In the genomic region with DNA sequence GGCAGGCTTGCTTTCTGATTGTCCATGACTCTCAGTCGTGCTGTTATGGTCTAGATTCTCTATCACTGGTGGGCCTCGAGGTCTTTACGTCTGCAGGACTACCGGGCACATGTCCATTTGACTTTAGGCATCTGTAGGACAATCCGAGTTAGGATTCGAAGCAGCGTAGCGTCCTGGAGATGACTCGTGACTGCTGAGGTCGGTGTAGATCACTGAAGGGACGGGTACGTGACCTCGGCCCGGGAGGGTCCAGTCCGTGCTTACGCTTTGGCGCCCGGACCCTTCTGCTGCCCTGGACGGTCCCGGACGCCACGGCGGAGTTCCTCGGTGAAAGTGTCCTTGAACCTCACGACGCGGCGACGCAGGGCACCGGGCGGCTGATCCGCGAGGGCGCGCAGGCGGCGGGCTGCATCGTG, we compare ENCODE assay signal across 8 mouse cellular contexts. TPM values are rescaled to one million over a fixed set of nuclear protein-coding genes. Genes with fewer than 3 reads are reported as not detected.
DNase-seq lines count a peak whose midpoint lies in the region; ATAC-seq and TF ChIP-seq lines count a peak whose summit lies in the region.

No protein-coding gene starts in this region.

- peak overlapping the region; percentile 91 for H3K4me3 ChIP-seq in cerebellum, adult 2 months (replicated peaks; ENCODE audit: insufficient read depth, low read depth, low read length)
- peak overlapping the region; percentile 97 for H3K4me3 ChIP-seq in megakaryocyte, embryonic 14.5 days (replicated peaks)
- H3K4me3 ChIP-seq in hindbrain, embryonic 11.5 days (ENCODE audit: low read depth, low read length), result peak overlapping the region; percentile 85
- peak overlapping the region; percentile 94 for H3K4me3 ChIP-seq in midbrain, embryonic 11.5 days (ENCODE audit: low read depth, low read length)

- no peak for TF ChIP-seq CTCF in cerebellum, adult 2 months (IDR thresholded peaks at IDR 0.05; ENCODE audit: borderline replicate concordance, insufficient read depth, low read depth, low read length)

- peak overlapping the region; percentile 87 for H3K4me2 ChIP-seq in hindbrain, embryonic 11.5 days (replicated peaks; ENCODE audit: low read depth, low read length)
- peak overlapping the region; percentile 56 for H3K4me2 ChIP-seq in midbrain, embryonic 11.5 days

- peaks cover 26% of the 10 kb centered on the region for H3K4me1 ChIP-seq in cerebellum, adult 2 months (ENCODE audit: control insufficient read depth, insufficient read depth, low read length)
- H3K4me1 ChIP-seq in megakaryocyte, embryonic 14.5 days, result peaks cover 63% of the 10 kb centered on the region
- H3K4me1 ChIP-seq in hindbrain, embryonic 11.5 days (replicated peaks; ENCODE audit: control insufficient read depth, insufficient read depth, low read length), result peaks cover 8% of the 10 kb centered on the region; the same call in 1 of the 2 replicates
- H3K4me1 ChIP-seq in midbrain, embryonic 11.5 days (ENCODE audit: control insufficient read depth, insufficient read depth, low read length), result peaks cover 20% of the 10 kb centered on the region

- H3K27me3 ChIP-seq in cerebellum, adult 2 months (ENCODE audit: control insufficient read depth, insufficient read depth, low read length), result no peaks in the 10 kb centered on the region
- peaks cover 2% of the 10 kb centered on the region for H3K27me3 ChIP-seq in megakaryocyte, embryonic 14.5 days (replicated peaks)
- H3K27me3 ChIP-seq in hindbrain, embryonic 11.5 days (ENCODE audit: control insufficient read depth, insufficient read depth, low read length), result no peaks in the 10 kb centered on the region
- no peaks in the 10 kb centered on the region for H3K27me3 ChIP-seq in midbrain, embryonic 11.5 days (ENCODE audit: control insufficient read depth, insufficient read depth, low read length)

- H3K27ac ChIP-seq in cerebellum, adult 2 months (ENCODE audit: insufficient read depth, low read length), result peak overlapping the region; percentile 62
- H3K27ac ChIP-seq in hindbrain, embryonic 11.5 days (ENCODE audit: low read depth, low read length), result peak overlapping the region; percentile 91
- peak overlapping the region; percentile 76 for H3K27ac ChIP-seq in midbrain, embryonic 11.5 days (ENCODE audit: low read depth, low read length)

- no peak for DNase-seq in cerebellum, adult 2 months
- DNase-seq in cerebellum, postnatal 36 days, result no peak
- DNase-seq in hindbrain, embryonic 11.5 days (ENCODE audit: low spot score), result no peak
- no peak for DNase-seq in midbrain, embryonic 11.5 days (ENCODE audit: low spot score, missing footprints)
- DNase-seq in B cell, adult 2 months, result no peak
- DNase-seq in thymus, postnatal 14 days, result no peak

- peaks cover 48% of the 10 kb centered on the region for H3K36me3 ChIP-seq in megakaryocyte, embryonic 14.5 days (replicated peaks; ENCODE audit: low read length)
- H3K36me3 ChIP-seq in hindbrain, embryonic 11.5 days (ENCODE audit: control insufficient read depth, insufficient read depth, low read length), result no peaks in the 10 kb centered on the region
- no peaks in the 10 kb centered on the region for H3K36me3 ChIP-seq in midbrain, embryonic 11.5 days (ENCODE audit: control insufficient read depth, insufficient read depth, low read length)

- ATAC-seq in megakaryocyte, adult 5-6 weeks (ENCODE audit: poor library complexity, severe bottlenecking), result no peak; the same call in 1 of the 2 replicates
- peak; percentile 83 for ATAC-seq in hindbrain, embryonic 11.5 days (ENCODE audit: low FRiP score)
- ATAC-seq in midbrain, embryonic 11.5 days (ENCODE audit: low FRiP score), result peak; percentile 3

- whole genome bisulfite sequencing in cerebellum, adult 2 months, result under 1% methylated on average over 38 of the region's 38 CpGs
- under 1% methylated on average over 32 of the region's 38 CpGs for WGBS in hindbrain, embryonic 11.5 days
- 1% methylated on average over 38 of the region's 38 CpGs for WGBS in midbrain, embryonic 11.5 days

- no peaks in the 10 kb centered on the region for H3K9me3 ChIP-seq in megakaryocyte, embryonic 14.5 days
- no peaks in the 10 kb centered on the region for H3K9me3 ChIP-seq in hindbrain, embryonic 11.5 days (ENCODE audit: control insufficient read depth, low read length)
- no peaks in the 10 kb centered on the region for H3K9me3 ChIP-seq in midbrain, embryonic 11.5 days (ENCODE audit: control insufficient read depth, low read length)

- TF ChIP-seq POLR2A in cerebellum, adult 2 months (IDR thresholded peaks at IDR 0.05; ENCODE audit: borderline replicate concordance, insufficient read depth, low read length), result no peak

- peak overlapping the region; percentile 92 for H3K9ac ChIP-seq in hindbrain, embryonic 11.5 days (ENCODE audit: low read depth, low read length)
- peak overlapping the region; percentile 93 for H3K9ac ChIP-seq in midbrain, embryonic 11.5 days (ENCODE audit: low read length)

RNA-seq across cellular contexts. Expression of a gene that starts 0.4 kb away (rescaled TPM):
- polyA plus RNA-seq in cerebellum, adult 2 months (2012; rRNA removed), result 66.2 and 70.7 TPM in 2 replicates
- 126 and 272 TPM in 2 replicates for polyA plus RNA-seq in megakaryocyte, embryonic 14.5 days (2012; ENCODE audit: insufficient read depth, low replicate concordance)
- 23.1 and 23.8 TPM in 2 replicates for total RNA-seq in megakaryocyte, adult 5-6 weeks (2015)
- total RNA-seq in megakaryocyte, adult 5-6 weeks (2017), result 8.7 and 11.1 TPM in 2 replicates
- polyA plus RNA-seq in hindbrain, embryonic 11.5 days (2014; fragmentation: Nextera tagmentation; extraction: Ambion mirVana), result 86.2 and 88.5 TPM in 2 replicates
- polyA plus RNA-seq in midbrain, embryonic 11.5 days (2014; fragmentation: Nextera tagmentation; extraction: Ambion mirVana), result 86.0 and 93.2 TPM in 2 replicates

RNA-seq across cellular contexts. Expression of a gene that starts 0.4 kb away (rescaled TPM):
- polyA plus RNA-seq in cerebellum, adult 2 months (2012; rRNA removed), result 74.0 and 86.5 TPM in 2 replicates
- polyA plus RNA-seq in megakaryocyte, embryonic 14.5 days (2012; ENCODE audit: insufficient read depth, low replicate concordance), result 12.9 and 80.8 TPM in 2 replicates
- total RNA-seq in megakaryocyte, adult 5-6 weeks (2015), result 18.1 and 20.2 TPM in 2 replicates
- total RNA-seq in megakaryocyte, adult 5-6 weeks (2017), result 20.0 and 30.1 TPM in 2 replicates
- polyA plus RNA-seq in hindbrain, embryonic 11.5 days (2014; fragmentation: Nextera tagmentation; extraction: Ambion mirVana), result 148 and 160 TPM in 2 replicates
- 165 and 173 TPM in 2 replicates for polyA plus RNA-seq in midbrain, embryonic 11.5 days (2014; fragmentation: Nextera tagmentation; extraction: Ambion mirVana)

RNA-seq across cellular contexts. Expression of a gene that starts 14.3 kb away (rescaled TPM):
- 33.1 and 34.2 TPM in 2 replicates for polyA plus RNA-seq in cerebellum, adult 2 months (2012; rRNA removed)
- polyA plus RNA-seq in megakaryocyte, embryonic 14.5 days (2012; ENCODE audit: insufficient read depth, low replicate concordance), result 0.30 TPM in 1 of 2 replicates, not detected in the other
- not detected in 2 replicates for total RNA-seq in megakaryocyte, adult 5-6 weeks (2015)
- total RNA-seq in megakaryocyte, adult 5-6 weeks (2017), result 0.41 TPM in 1 of 2 replicates, not detected in the other
- 1.2 and 1.5 TPM in 2 replicates for polyA plus RNA-seq in hindbrain, embryonic 11.5 days (2014; fragmentation: Nextera tagmentation; extraction: Ambion mirVana)
- polyA plus RNA-seq in midbrain, embryonic 11.5 days (2014; fragmentation: Nextera tagmentation; extraction: Ambion mirVana), result 1.4 TPM in 2 replicates

RNA-seq across cellular contexts. Expression of a gene that starts 55.2 kb away (rescaled TPM):
- polyA plus RNA-seq in cerebellum, adult 2 months (2012; rRNA removed), result 23.5 and 25.0 TPM in 2 replicates
- polyA plus RNA-seq in megakaryocyte, embryonic 14.5 days (2012; ENCODE audit: insufficient read depth, low replicate concordance), result 1.5 and 1.9 TPM in 2 replicates
- 15.2 and 17.3 TPM in 2 replicates for total RNA-seq in megakaryocyte, adult 5-6 weeks (2015)
- 11.9 and 15.9 TPM in 2 replicates for total RNA-seq in megakaryocyte, adult 5-6 weeks (2017)
- polyA plus RNA-seq in hindbrain, embryonic 11.5 days (2014; fragmentation: Nextera tagmentation; extraction: Ambion mirVana), result 12.2 and 18.3 TPM in 2 replicates
- polyA plus RNA-seq in midbrain, embryonic 11.5 days (2014; fragmentation: Nextera tagmentation; extraction: Ambion mirVana), result 10.2 and 12.3 TPM in 2 replicates

Comparison
In these comparisons a context has a peak if more than half of its experiments do, and no peak if none do; other contexts are left out.
1. RNA of a gene that starts 14.3 kb away (polyA plus RNA-seq): 33.1 to 34.2 TPM in cerebellum, adult 2 months; 1.2 to 1.5 TPM in hindbrain, embryonic 11.5 days, 1.4 TPM in midbrain, embryonic 11.5 days and 0.30 TPM in megakaryocyte, embryonic 14.5 days; every median in the first group is over 10 times any median in the second.
2. Peak in every context shown above with its lines, with median percentiles within 50 percentile points of each other: H3K27ac ChIP-seq and H3K4me3 ChIP-seq.